Mouse (Mus musculus) testis, postnatal 14 days (tissue): ENCODE results near the gene Eps8l2.

Experiments
- DNase-seq: peaks from one replicate; pipeline ENCODE4 v3.0.0; 2021; ENCODE audit warnings: low spot score

The Eps8l2 gene

DNA sequence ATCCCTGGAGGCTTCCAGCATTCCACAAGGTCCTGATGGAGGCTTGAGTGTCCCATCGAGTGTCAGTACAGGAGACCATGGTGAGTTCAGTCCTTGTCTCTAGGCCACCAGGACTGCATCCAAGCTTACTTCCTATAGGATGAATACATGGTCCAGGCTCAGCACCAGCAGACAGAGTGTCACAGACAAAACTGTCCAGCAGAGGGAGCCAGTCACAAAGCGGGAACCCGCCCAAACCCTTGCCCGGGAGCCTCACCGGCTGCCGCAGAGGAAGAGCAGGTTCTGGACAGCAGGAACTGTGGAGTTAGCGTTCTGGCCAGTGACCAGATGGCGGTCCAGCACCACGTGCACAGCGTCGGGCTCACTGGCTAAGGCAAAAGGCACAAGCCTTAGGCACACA, 70.2 kb downstream of the Eps8l2 start:
- DNase-seq: peak; percentile 65

DNA sequence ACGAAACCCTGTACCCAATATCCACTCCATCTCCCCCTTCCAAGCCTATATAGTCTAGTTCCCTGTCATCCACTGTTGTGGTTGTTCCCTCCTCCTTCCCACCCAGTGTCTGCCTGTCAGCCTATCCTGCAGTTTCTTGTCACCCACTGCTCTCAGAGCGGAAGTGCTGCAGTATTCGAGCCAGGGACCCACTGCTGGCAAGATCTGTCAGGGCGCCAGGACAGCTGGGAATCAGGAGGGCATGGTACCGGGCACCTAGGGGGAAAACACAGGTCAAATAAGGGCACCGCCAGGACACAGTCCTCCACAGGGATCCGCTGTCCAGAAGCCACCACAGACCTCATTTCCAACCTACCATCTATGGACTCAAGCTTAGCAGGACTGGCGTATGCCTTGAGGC, 72.0 kb downstream of the Eps8l2 start:
- DNase-seq: no peak

DNA sequence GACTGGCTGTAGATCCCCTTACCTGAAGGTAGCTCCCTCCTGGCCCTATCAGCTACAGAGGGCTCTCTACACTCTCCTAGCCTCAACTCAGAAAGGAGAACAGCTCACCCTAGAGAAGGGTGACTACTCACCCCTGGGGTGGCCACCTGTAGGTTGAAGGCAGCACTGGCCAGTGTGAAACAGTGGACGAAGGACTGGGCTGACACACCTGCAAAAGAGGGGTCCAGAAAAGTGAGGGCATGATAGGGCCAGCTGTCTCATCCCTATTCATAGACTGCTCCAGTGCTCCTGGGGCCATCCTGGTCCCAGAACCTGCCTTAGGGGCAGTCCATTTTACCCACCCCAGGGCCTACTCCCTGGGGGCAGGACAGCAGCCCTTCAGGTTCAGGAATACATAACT, 73.0 kb downstream of the Eps8l2 start:
- DNase-seq: no peak
